Mouse (Mus musculus) heart, adult 9 months (tissue): Measurements from ENCODE around the gene Evl.

Experiments
- DNase-seq, 2 experiments: peaks; one replicate each; pipeline ENCODE4 v3.0.0; 2022; ENCODE audit warnings: low spot score in 2 of 2

Evl gene

GRCm38 (mm10) chr12:108647784-108648183 lies 93.3 kb downstream of the Evl start:
- DNase-seq = no peak

GRCm38 (mm10) chr12:108651053-108651660 lies 96.6 kb downstream of the Evl start:
- DNase-seq = peak in 1 of 2 experiments; percentile 30

- no peak for DNase-seq
These were observed 99.1 kb downstream of the Evl start for GRCm38 (mm10) chr12:108653358-108654335.

- peak; percentile 38 to 46 for DNase-seq
These were observed 102.8 kb downstream of the Evl start for GRCm38 (mm10) chr12:108657350-108657749.

GRCm38 (mm10) chr12:108668606-108669235 lies 114.2 kb downstream of the Evl start:
- DNase-seq = peak in 1 of 2 experiments; percentile 20

- no peak for DNase-seq
These were observed 117.0 kb downstream of the Evl start for GRCm38 (mm10) chr12:108671541-108671940.

GRCm38 (mm10) chr12:108672908-108673307 lies 118.4 kb downstream of the Evl start:
- DNase-seq = no peak

- no peak for DNase-seq
These were observed 119.0 kb downstream of the Evl start for GRCm38 (mm10) chr12:108673546-108673945.

- peak; percentile 75 to 78 for DNase-seq
These were observed 120.0 kb downstream of the Evl start for GRCm38 (mm10) chr12:108674502-108674901.

GRCm38 (mm10) chr12:108674916-108675315 lies 120.4 kb downstream of the Evl start:
- no peak for DNase-seq

GRCm38 (mm10) chr12:108675614-108676401 lies 121.3 kb downstream of the Evl start:
- DNase-seq = no peak

- no peak for DNase-seq
These were observed 122.6 kb downstream of the Evl start for GRCm38 (mm10) chr12:108677116-108677515.

GRCm38 (mm10) chr12:108678366-108678765 lies 123.8 kb downstream of the Evl start:
- DNase-seq = no peak

- DNase-seq = no peak
These were observed 126.3 kb downstream of the Evl start for GRCm38 (mm10) chr12:108680861-108681260.

GRCm38 (mm10) chr12:108682240-108683023 lies 127.9 kb downstream of the Evl start:
- DNase-seq = no peak

- no peak for DNase-seq
These were observed 131.9 kb downstream of the Evl start for GRCm38 (mm10) chr12:108686463-108686862.

- DNase-seq = no peak
These were observed 132.4 kb downstream of the Evl start for GRCm38 (mm10) chr12:108686926-108687325.

- no peak for DNase-seq
These were observed 134.6 kb downstream of the Evl start for GRCm38 (mm10) chr12:108689167-108689566.

- DNase-seq = no peak
These were observed 136.0 kb downstream of the Evl start for GRCm38 (mm10) chr12:108690529-108690928.

- no peak for DNase-seq
These were observed 139.1 kb downstream of the Evl start for GRCm38 (mm10) chr12:108693592-108693991.

GRCm38 (mm10) chr12:108694223-108694622 lies 139.7 kb downstream of the Evl start:
- DNase-seq = no peak
